Mouse (Mus musculus): ENCODE data around the gene Gng5. TPM values are rescaled to one million over a fixed set of nuclear protein-coding genes. Genes with fewer than 3 reads are reported as not detected.

Gng5 gene
- polyA plus RNA-seq, 1 experiment = 342 TPM

DNA sequence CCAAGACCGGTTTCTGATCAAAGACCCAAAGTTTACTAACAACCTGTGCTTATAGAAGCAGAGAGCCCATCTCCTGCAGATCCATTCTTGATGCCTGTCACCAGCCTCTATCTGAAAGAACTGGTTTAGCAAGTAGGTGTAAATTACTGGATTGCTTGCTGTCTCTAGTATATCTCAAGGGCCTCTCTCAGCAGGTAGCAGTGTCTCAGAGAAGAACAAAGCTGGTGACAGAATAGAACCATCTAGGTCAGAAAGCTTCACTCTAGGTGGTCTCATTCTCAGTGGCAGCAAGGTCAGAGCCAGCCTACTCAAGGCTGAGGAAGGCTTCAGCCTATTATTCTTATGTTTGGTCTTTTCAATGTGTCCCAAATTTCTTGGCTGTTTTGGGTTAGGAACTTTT is 44.0 kb downstream of the Gng5 start:
- Histone ChIP-seq H3K79me3 (ENCODE audit: low read depth) (no peaks in the 10 kb centered on the region), H3ac (ENCODE audit: control insufficient read depth, insufficient read length, low read depth) (no peak overlapping the region), H3K4me3 (ENCODE audit: insufficient read depth, poor library complexity, severe bottlenecking) (no peak overlapping the region), H3K36me3 (ENCODE audit: control insufficient read depth, insufficient read depth) (no peaks in the 10 kb centered on the region), H3K27me3 (ENCODE audit: control insufficient read depth, insufficient read depth, insufficient read length) (no peaks in the 10 kb centered on the region), H3K79me2 (ENCODE audit: control insufficient read depth, insufficient read depth) (no peaks in the 10 kb centered on the region)
- TF ChIP-seq CEBPB (IDR thresholded peaks at IDR 0.05; ENCODE audit: low read depth) (no peak), MYOG (IDR thresholded peaks at IDR 0.05; ENCODE audit: control insufficient read depth, extremely low read depth, insufficient read length) (no peak), MAX (IDR thresholded peaks at IDR 0.05) (no peak)

DNA sequence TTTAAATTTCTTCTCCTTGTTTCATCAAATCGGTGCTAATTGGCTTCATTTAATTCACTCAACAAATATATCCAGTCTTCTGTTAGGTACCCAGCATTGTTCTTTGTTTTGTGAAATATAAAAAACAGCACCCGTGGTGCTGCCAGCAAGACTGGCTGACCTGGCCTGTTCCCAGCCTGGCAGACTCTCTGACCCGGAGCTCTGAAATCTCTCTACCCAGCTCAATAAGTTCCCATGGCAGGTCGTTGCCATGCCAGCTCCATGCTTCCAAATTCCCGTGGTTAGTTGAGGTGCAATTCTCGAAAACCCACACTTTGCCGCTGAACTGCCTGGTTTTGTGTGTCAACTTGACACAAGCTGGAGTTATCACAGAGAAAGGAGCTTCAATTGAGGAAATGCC is 55.2 kb downstream of the Gng5 start:
- no peaks in the 10 kb centered on the region for H3K79me3 ChIP-seq (ENCODE audit: low read depth)
- no peak overlapping the region for H3ac ChIP-seq (ENCODE audit: control insufficient read depth, insufficient read length, low read depth)
- no peaks in the 10 kb centered on the region for H3K27me3 ChIP-seq (ENCODE audit: control insufficient read depth, insufficient read depth, insufficient read length)
- TF ChIP-seq MYOG (IDR thresholded peaks at IDR 0.05; ENCODE audit: control insufficient read depth, extremely low read depth, insufficient read length) (no peak), MAX (IDR thresholded peaks at IDR 0.05) (no peak), CEBPB (IDR thresholded peaks at IDR 0.05; ENCODE audit: low read depth) (no peak), FOSL1 (IDR thresholded peaks at IDR 0.05; ENCODE audit: insufficient read depth, low read length, poor library complexity, severe bottlenecking) (no peak)
- H3K79me2 ChIP-seq (ENCODE audit: control insufficient read depth, insufficient read depth) = no peaks in the 10 kb centered on the region
- no peaks in the 10 kb centered on the region for H3K36me3 ChIP-seq (ENCODE audit: control insufficient read depth, insufficient read depth)
- no peak overlapping the region for H3K4me3 ChIP-seq (ENCODE audit: insufficient read depth, poor library complexity, severe bottlenecking)

Other genes with a start within 250 kb of the Gng5 start
- gene Ssx2ip, start 95.2 kb upstream of the Gng5 start, polyA plus RNA-seq (2012; fragmentation: generic; extraction: Trizol) = 9.5 TPM
- gene Ctbs, start 50.0 kb upstream of the Gng5 start, polyA plus RNA-seq (2012; fragmentation: generic; extraction: Trizol) = 1.5 TPM
- 0.56 TPM for gene Spata1, start 54 bp upstream of the Gng5 start, polyA plus RNA-seq (2012; fragmentation: generic; extraction: Trizol)
- gene Rpf1, start 21.6 kb downstream of the Gng5 start, polyA plus RNA-seq (2012; fragmentation: generic; extraction: Trizol) = 19.5 TPM
- gene Uox, start 70.6 kb downstream of the Gng5 start, polyA plus RNA-seq (2012; fragmentation: generic; extraction: Trizol) = not detected
- gene Dnase2b, start 115.8 kb downstream of the Gng5 start, polyA plus RNA-seq (2012; fragmentation: generic; extraction: Trizol) = not detected
- not detected for gene 4930503B20Rik, start 151.5 kb downstream of the Gng5 start, polyA plus RNA-seq (2012; fragmentation: generic; extraction: Trizol)
- gene Samd13, start 185.8 kb downstream of the Gng5 start, polyA plus RNA-seq (2012; fragmentation: generic; extraction: Trizol) = 0.06 TPM